Mouse (Mus musculus) lung, adult 18-20 months (tissue): ENCODE measurements around the gene C130032M10Rik.

Experiments used
- DNase-seq, 2 experiments: peaks; one replicate each; pipeline ENCODE4 v3.0.0; 2022; ENCODE audit warnings: mixed read lengths in 2 of 2

Gene C130032M10Rik

GRCm38 (mm10) chr9:114553828-114554227 is 38.3 kb downstream of the C130032M10Rik start:
- DNase-seq: no peak

GRCm38 (mm10) chr9:114554355-114554979 is 39.0 kb downstream of the C130032M10Rik start:
- peak; percentile 56 to 70 for DNase-seq

GRCm38 (mm10) chr9:114556276-114556855 is 40.9 kb downstream of the C130032M10Rik start:
- DNase-seq: no peak

- DNase-seq: no peak
Measured at GRCm38 (mm10) chr9:114557086-114557485, 41.6 kb downstream of the C130032M10Rik start.

GRCm38 (mm10) chr9:114560141-114560540 is 44.6 kb downstream of the C130032M10Rik start:
- no peak for DNase-seq

- no peak for DNase-seq
Measured at GRCm38 (mm10) chr9:114560771-114561670, 45.5 kb downstream of the C130032M10Rik start.

- DNase-seq: no peak
Measured at GRCm38 (mm10) chr9:114561671-114561971, 46.1 kb downstream of the C130032M10Rik start.

- no peak for DNase-seq
Measured at GRCm38 (mm10) chr9:114562031-114562918, 46.8 kb downstream of the C130032M10Rik start.

- no peak for DNase-seq
Measured at GRCm38 (mm10) chr9:114562919-114563751, 47.6 kb downstream of the C130032M10Rik start.

GRCm38 (mm10) chr9:114563761-114564606 is 48.5 kb downstream of the C130032M10Rik start, which contains the start of gene Trim71:
Gene Trim71 (minus strand): TSS chr9:114564369.
- no peak for DNase-seq

GRCm38 (mm10) chr9:114564667-114565066 is 49.2 kb downstream of the C130032M10Rik start:
- DNase-seq: no peak
